Mouse (Mus musculus) frontal cortex, adult (tissue): ENCODE measurements at regions not wholly inside any gene's neighbourhood (a gene's known extent, or its start where the extent isn't known, plus 50 kb on each side); places are given as distances from the start of the nearest gene placed in this dataset.

Experiments used
- ATAC-seq: cut with Nextera tagmentation; 2 replicates; pipeline ENCODE4 v1.9.2; 2017; ENCODE audit warnings: mild to moderate bottlenecking, moderate library complexity, mixed read lengths; ENCODE audit not compliant: low TSS enrichment

DNA sequence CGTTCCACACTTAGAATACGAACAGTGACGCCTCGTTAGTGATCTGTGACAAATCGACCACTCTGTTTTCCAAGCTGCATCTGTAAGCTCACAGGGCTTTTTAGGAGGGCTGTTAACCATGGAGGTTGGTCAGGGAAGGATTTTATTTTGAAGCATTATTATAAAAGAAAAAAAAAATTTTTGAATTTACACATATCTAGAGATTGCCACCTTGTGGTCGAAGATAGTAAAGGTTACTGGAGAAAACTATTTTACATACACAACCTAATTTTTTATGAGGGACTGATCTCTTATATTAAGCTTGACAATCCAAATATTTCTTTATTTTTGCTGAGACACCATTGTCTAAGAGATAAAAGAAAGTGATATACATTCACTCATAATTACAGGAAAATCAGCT, 937.2 kb downstream of the Sorcs1 start:
- ATAC-seq, result no peak

DNA sequence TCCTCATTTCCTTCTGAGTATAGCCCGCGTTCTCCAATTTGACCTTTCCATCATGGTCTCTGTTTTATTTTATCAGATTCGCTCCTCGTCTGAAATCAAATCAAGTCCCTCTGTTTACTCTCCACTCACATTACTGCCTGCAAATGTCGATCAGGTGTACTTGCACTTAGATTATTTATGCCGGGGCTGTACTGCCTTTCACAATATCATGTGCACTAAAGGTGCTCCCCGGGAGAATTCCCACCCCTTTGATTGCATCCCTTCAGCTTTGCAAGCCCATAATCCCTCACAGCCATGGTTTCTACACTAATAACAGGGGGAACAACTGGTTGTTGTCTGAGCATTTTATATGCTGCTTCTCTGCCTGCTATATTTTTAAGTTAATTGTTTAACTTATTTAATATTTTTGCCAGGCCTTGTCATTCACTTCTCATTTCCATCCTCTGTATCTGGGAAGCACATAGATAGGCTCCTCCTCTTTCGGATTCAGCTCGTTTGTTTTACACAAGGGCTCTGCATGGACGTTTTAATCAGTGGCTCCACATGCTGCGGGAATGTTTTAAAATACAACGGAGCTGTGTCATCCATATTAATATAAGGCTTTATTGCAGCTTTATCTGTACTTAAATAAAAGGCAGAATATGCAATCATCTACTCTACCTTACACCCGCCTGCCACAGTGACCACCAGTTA, 938.8 kb downstream of the Sorcs1 start:
- no peak for ATAC-seq

DNA sequence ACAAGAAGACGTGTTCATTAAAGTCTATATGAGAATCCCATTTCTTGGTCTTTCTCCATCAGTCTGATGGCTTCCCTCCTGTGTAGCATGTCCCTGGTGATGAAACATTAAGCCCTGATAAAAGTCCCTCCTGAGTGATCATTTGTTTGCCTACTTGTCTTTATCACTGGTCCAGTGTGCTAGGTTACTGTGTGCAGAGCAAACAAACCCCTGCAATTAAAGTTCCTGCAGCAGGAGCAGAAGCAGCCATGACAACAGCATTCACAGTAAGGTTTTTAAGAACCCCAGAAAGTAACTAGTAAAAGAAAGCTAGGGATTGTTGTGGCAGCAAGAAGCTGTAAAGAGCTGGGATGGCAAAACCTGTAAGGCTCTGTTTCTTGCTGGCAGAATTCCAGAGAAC, 980.8 kb downstream of the Sorcs1 start:
- ATAC-seq, result no peak; the same call in 1 of the 2 replicates

DNA sequence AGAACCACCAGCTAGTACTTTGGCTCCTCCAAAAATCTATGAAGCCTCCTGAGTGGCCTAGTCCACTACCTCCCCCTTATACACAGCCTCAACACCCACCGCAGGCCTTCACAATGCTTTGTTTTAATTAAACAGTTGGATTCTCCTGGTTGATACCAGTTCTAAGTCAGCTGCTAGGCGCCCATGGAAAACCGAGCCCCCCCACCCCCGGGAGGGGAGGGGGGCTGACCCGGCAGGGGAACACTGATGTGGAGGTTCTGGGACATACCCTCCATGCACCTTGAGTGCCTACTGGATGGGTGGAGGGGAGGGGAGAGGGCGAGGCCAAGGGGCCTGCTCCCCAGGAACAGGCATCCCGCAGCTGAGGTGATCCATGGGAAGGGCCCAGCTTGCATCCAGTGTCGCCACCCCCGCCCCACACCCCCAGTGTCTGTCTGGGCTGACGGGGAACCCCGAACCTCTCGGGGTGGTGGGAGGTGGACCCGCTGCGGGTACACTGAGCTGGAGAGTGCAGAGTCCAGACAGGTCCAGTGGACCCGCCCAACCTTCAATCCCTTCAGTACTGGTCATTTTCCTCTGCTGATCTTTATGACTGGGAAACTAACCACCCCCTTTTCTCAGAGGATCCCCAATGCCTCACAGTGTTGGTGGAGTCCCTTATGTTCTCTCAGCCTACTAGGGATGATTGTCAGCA, 992.7 kb downstream of the Sorcs1 start:
- no peak for ATAC-seq

DNA sequence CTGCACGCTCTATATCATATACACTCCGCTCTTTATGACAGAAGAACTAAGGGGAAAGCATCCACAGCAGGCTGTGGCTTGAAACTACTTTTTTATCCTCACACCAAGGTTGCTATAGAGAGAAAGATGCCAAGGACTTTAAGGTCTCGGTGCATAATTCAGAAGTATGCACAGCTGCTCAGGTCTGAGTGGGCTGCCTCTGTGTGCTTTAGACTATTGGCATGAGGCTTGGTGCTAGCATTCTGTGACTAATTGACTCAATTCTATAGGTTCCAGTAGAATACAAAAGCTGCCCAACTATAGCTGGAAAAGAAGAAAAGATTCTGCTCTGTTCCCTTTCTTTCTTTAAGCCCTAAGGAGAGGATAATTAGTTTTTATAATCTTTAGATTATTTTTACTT, 997.2 kb downstream of the Sorcs1 start:
- peak; percentile 95 for ATAC-seq

DNA sequence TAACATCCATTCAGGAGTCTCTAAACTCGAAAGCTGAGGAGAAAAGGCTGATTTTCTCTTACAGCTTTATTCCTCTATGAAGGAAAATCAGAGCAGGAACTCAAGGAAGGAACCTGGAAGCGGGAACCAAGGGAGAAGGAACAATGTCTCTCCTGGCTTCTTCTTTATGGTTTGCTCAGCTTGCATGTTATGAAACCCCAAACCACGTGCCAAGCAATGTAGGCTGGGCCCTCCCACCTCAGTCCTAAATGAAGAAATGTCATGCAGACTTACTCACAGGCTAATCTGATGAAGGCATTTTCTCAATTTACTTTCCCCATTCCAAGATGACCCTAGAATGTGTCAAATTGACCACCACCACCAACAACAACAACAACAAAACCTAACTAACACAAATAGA, 998.4 kb downstream of the Sorcs1 start:
- ATAC-seq, result peak; percentile 93

DNA sequence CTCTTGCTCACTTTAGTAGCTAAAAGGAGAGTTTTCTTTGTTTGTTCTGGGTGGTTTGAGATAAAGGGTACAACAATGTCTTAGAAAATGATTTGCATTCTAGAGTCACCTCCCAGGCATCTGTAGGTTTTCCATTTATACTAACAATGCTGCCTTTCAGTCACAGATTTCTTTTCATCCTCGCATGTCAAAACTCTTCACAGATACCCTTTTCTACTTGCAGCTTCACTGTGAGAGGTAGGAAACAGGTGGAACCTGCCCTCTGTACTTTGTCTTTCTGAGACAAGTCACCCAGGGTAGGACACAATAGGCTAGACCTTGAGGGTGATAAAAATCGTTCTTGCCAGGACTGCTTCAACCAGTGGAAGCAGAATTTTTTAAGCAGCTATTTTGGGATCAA, 1002.5 kb downstream of the Sorcs1 start:
- ATAC-seq, result no peak

DNA sequence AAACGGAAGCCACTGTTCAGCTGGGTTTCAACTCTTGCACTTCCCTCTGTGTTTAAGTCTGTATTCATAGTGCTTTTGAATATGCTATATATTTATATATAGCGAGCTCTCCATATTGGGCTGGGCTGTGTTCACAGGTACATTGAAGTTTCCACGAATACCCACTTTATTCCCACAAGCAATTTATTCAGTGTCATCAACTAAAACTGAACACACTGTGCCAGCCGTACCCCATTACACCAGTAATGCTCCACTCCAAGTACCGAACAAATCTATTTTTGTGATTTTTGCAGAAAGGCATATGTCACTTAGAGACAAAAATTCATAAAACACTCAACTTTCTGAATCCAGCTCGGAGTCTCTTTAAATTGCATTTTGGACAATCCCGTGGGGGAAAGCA, 1048.5 kb downstream of the Sorcs1 start:
- peak; percentile 95 for ATAC-seq

DNA sequence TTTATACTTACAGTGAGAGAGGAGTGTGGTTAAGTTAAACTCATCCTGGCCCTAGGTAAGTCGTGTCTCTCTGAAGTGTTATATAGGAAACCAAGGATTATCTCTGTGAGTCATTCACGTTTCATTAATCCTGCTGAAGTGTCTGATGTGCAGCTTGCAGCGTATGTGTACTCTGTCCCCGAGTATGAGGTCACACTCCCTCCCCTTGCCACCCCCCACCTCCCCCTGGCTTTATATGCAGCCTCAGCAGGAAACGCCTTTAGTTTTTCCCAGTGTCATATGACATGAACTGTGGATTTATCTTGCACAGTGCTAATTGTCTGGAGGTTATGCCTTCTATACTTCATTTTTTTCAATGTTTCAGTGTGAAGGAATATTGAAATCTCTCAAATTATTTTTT, 1058.5 kb downstream of the Sorcs1 start:
- ATAC-seq, result no peak

DNA sequence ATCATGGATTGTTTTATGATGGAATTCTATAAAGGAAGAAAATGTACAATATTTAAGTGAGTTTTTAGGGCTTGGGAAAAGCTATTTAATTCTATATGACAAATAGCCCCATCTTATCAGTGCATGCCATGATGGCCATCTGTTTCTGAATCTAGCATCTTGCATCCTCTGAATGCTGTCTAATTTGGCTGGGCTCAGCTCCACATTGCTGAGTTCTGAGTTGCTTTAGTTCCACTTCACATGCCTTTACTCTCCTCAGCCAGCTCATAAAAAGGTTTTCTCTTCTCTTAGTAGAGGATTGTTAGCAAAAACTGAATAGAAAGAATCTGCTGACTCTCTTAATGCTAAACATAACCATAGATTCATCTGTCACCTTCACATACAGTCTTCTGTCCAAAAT, 1063.4 kb downstream of the Sorcs1 start:
- peak; percentile 76 for ATAC-seq
